Mouse (Mus musculus) thymus, adult 2 months (tissue): ENCODE results near the gene Srrm4.

Experiments used
- CTCF ChIP-seq: fragments of 200-500 bp; IDR thresholded peaks from 2 replicates; pipeline ENCODE4 v1.5.1; 2012; ENCODE audit warnings: mild to moderate bottlenecking, control low read depth, low read length, moderate library complexity, borderline replicate concordance; ENCODE audit not compliant: control insufficient read depth, poor library complexity, insufficient read depth; ENCODE audit errors: extremely low read depth
- POLR2A ChIP-seq: fragments of 200-500 bp; IDR thresholded peaks from 2 replicates; pipeline ENCODE4 v1.6.1; 2012; ENCODE audit warnings: mild to moderate bottlenecking, low read length, control low read depth, moderate library complexity; ENCODE audit not compliant: control insufficient read depth, poor library complexity, insufficient read depth; ENCODE audit errors: extremely low read depth

- TF ChIP-seq CTCF (no peak), POLR2A (no peak)
Observed at GRCm38 (mm10) chr5:116396104-116396503, 195.5 kb downstream of the Srrm4 start.
